Mouse (Mus musculus): Measurements from ENCODE around the gene Rab17.

DNA sequence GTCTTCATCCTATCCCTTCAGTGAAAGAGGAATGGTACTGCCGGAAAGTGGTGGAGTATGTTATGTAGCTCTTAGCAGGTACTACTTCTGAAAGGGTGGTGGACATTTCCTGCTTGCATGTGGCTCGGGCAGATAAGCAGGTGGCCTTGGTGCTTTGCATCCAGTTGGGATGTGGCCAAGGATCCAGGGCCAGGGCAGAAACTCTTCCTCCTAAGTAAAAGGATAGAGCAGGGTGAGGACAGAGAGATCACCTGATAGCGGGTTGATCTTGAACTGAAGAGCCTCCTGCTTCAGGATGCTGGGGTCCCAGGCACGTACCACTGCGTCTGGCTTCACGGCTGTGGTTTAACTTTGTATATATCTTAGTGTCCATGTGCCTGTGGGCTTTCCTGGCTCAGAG, 39.8 kb upstream of the Rab17 start:
- TF ChIP-seq CTCF (conservative IDR thresholded peaks at IDR 0.05; ENCODE audit: insufficient read depth, insufficient read length, low read depth, low read length) (no peak), POLR2A (IDR thresholded peaks at IDR 0.05; ENCODE audit: low read depth, low read length) (no peak)
